ENCODE assay signal across 16 mouse cellular contexts in genomic region chr4:116786587-116786986, GRCm38 (mm10). TPM values are rescaled to one million over a fixed set of nuclear protein-coding genes. Genes with fewer than 3 reads are reported as not detected.
DNase-seq lines count a peak whose midpoint lies in the region; ATAC-seq and TF ChIP-seq lines count a peak whose summit lies in the region.
"Had no signal": no experiment of that assay in that cellular context is flagged by ENCODE, and none has a peak within 500 bp of the region (broad histone marks: within the 10 kb centered on the region; RNA-seq: fewer than 3 reads in every experiment).

No protein-coding gene starts in this region.

- H3K4me1 ChIP-seq in kidney, adult 2 months (ENCODE audit: control insufficient read depth, insufficient read depth, low read length), result no peaks in the 10 kb centered on the region
- H3K4me1 ChIP-seq in midbrain, postnatal 0 days (ENCODE audit: insufficient read depth, low read length), result no peaks in the 10 kb centered on the region
- H3K4me1 ChIP-seq in midbrain, embryonic 13.5 days (replicated peaks), result peaks cover 9% of the 10 kb centered on the region
- H3K4me1 ChIP-seq in stomach, postnatal 0 days (replicated peaks; ENCODE audit: control insufficient read depth, insufficient read depth), result no peaks in the 10 kb centered on the region
- H3K4me1 ChIP-seq: limb, embryonic 12.5 days had no signal

- no peak overlapping the region for H3K4me2 ChIP-seq in midbrain, postnatal 0 days (ENCODE audit: low read depth, low read length, poor library complexity, severe bottlenecking)
- H3K4me2 ChIP-seq in midbrain, embryonic 13.5 days (replicated peaks), result no peak overlapping the region
- H3K4me2 ChIP-seq in stomach, postnatal 0 days (replicated peaks; ENCODE audit: low read depth), result no peak overlapping the region
- H3K4me2 ChIP-seq: limb, embryonic 12.5 days; midbrain, embryonic 12.5 days had no signal

- DNase-seq in kidney, adult 2 months, result no peak
- DNase-seq in kidney, postnatal 14 days, result no peak
- DNase-seq in midbrain, postnatal 0 days (ENCODE audit: low spot score), result no peak
- DNase-seq in R1 (ENCODE audit: low read depth, low spot score), result peak; percentile 68
- DNase-seq in stomach, postnatal 0 days (ENCODE audit: low spot score), result no peak
- no peak for DNase-seq in layer of hippocampus, adult 8-10 months (ENCODE audit: low spot score in 2 of 2)
- DNase-seq: cerebellum, adult 8-10 months; layer of hippocampus, postnatal 36 days; lung, postnatal 36 days; right cerebral cortex, postnatal 25 days; thymus, postnatal 25 days had no signal

- no peak overlapping the region for H3K9ac ChIP-seq in midbrain, postnatal 0 days (replicated peaks; ENCODE audit: low read length, poor library complexity, severe bottlenecking)
- H3K9ac ChIP-seq in midbrain, embryonic 13.5 days (replicated peaks), result no peak overlapping the region
- no peak overlapping the region for H3K9ac ChIP-seq in stomach, postnatal 0 days (ENCODE audit: low read length)
- H3K9ac ChIP-seq: limb, embryonic 12.5 days; midbrain, embryonic 12.5 days had no signal

- H3K27me3 ChIP-seq in kidney, adult 2 months (replicated peaks; ENCODE audit: control insufficient read depth, insufficient read depth, low read length), result no peaks in the 10 kb centered on the region
- H3K27me3 ChIP-seq in midbrain, postnatal 0 days (ENCODE audit: insufficient read depth, low read length), result no peaks in the 10 kb centered on the region; the same call in 1 of the 2 replicates
- H3K27me3 ChIP-seq in midbrain, embryonic 13.5 days, result no peaks in the 10 kb centered on the region
- no peaks in the 10 kb centered on the region for H3K27me3 ChIP-seq in stomach, postnatal 0 days (ENCODE audit: control insufficient read depth, insufficient read depth, low read length)
- H3K27me3 ChIP-seq: limb, embryonic 12.5 days; midbrain, embryonic 12.5 days had no signal

- no peak for TF ChIP-seq POLR2A in kidney, adult 2 months (IDR thresholded peaks at IDR 0.05; ENCODE audit: low read depth, low read length)

- peak; percentile 18; the same call in 1 of the 2 replicates for TF ChIP-seq CTCF in kidney, adult 2 months (conservative IDR thresholded peaks at IDR 0.05; ENCODE audit: insufficient read depth, insufficient read length, low read depth, low read length)
- TF ChIP-seq CTCF in midbrain, postnatal 0 days (IDR thresholded peaks at IDR 0.05), result peak; percentile 20; the same call in 1 of the 2 replicates
- peak; percentile 38 for TF ChIP-seq CTCF in stomach, postnatal 0 days (IDR thresholded peaks at IDR 0.05; ENCODE audit: low read depth)

- ATAC-seq in midbrain, postnatal 0 days (ENCODE audit: low FRiP score), result no peak
- ATAC-seq in midbrain, embryonic 13.5 days, result no peak
- no peak for ATAC-seq in stomach, postnatal 0 days (ENCODE audit: low FRiP score, low TSS enrichment)
- ATAC-seq in frontal cortex, adult (ENCODE audit: low TSS enrichment), result no peak

- TF ChIP-seq EP300 in stomach, postnatal 0 days (optimal IDR thresholded peaks at IDR 0.05), result no peak

- H3K9me3 ChIP-seq in midbrain, postnatal 0 days (ENCODE audit: low read length), result no peaks in the 10 kb centered on the region
- H3K9me3 ChIP-seq in midbrain, embryonic 13.5 days, result 0 out of 2 replicates have a peak, but pooled peaks cover 4% of the 10 kb centered on the region
- no peaks in the 10 kb centered on the region for H3K9me3 ChIP-seq in stomach, postnatal 0 days (ENCODE audit: control insufficient read depth, low read length)
- H3K9me3 ChIP-seq: limb, embryonic 12.5 days; midbrain, embryonic 12.5 days had no signal

- 100% methylated on average over 1 of the region's 1 CpGs for WGBS in kidney, adult 2 months
- WGBS in midbrain, postnatal 0 days, result 96% methylated on average over 1 of the region's 1 CpGs
- WGBS in midbrain, embryonic 13.5 days, result 100% methylated on average over 1 of the region's 1 CpGs
- 100% methylated on average over 1 of the region's 1 CpGs for WGBS in stomach, postnatal 0 days

- no peak overlapping the region for H3K4me3 ChIP-seq in kidney, adult 2 months (ENCODE audit: insufficient read depth, low read depth, low read length)
- no peak overlapping the region for H3K4me3 ChIP-seq in midbrain, postnatal 0 days (ENCODE audit: low read depth, low read length)
- H3K4me3 ChIP-seq in midbrain, embryonic 13.5 days (replicated peaks), result no peak overlapping the region
- H3K4me3 ChIP-seq in stomach, postnatal 0 days (ENCODE audit: low read depth, low read length), result no peak overlapping the region
- H3K4me3 ChIP-seq: erythroblast, embryonic 14.5 days; limb, embryonic 12.5 days; midbrain, embryonic 12.5 days had no signal

- no peak overlapping the region for H3K27ac ChIP-seq in kidney, adult 2 months (ENCODE audit: insufficient read depth, low read depth, low read length)
- no peak overlapping the region for H3K27ac ChIP-seq in midbrain, postnatal 0 days (ENCODE audit: low read depth, low read length)
- H3K27ac ChIP-seq in midbrain, embryonic 13.5 days, result no peak overlapping the region
- no peak overlapping the region for H3K27ac ChIP-seq in stomach, postnatal 0 days (replicated peaks)
- H3K27ac ChIP-seq: limb, embryonic 12.5 days; midbrain, embryonic 12.5 days had no signal

- no peaks in the 10 kb centered on the region for H3K36me3 ChIP-seq in kidney, adult 2 months (ENCODE audit: control insufficient read depth, insufficient read depth, low read length)
- no peaks in the 10 kb centered on the region for H3K36me3 ChIP-seq in midbrain, postnatal 0 days (ENCODE audit: insufficient read depth, low read length)
- H3K36me3 ChIP-seq in midbrain, embryonic 13.5 days, result no peaks in the 10 kb centered on the region
- H3K36me3 ChIP-seq in stomach, postnatal 0 days (ENCODE audit: control insufficient read depth, insufficient read depth, low read length), result no peaks in the 10 kb centered on the region
- H3K36me3 ChIP-seq: limb, embryonic 12.5 days; midbrain, embryonic 12.5 days had no signal

RNA-seq across cellular contexts. Expression of gene Toe1, which starts 20.9 kb away (rescaled TPM):
- polyA plus RNA-seq in kidney, adult 2 months (2012; rRNA removed), result 19.2 and 19.6 TPM in 2 replicates
- 38.9 and 42.9 TPM in 2 replicates for total RNA-seq in midbrain, postnatal 0 days (2014; rRNA removed)
- polyA plus RNA-seq in midbrain, postnatal 0 days (2015; fragmentation: Nextera tagmentation; extraction: Ambion mirVana), result 22.5 and 26.2 TPM in 2 replicates
- 30.3 and 33.1 TPM in 2 replicates for polyA plus RNA-seq in midbrain, embryonic 13.5 days (2015; fragmentation: Nextera tagmentation; extraction: Ambion mirVana)
- polyA plus RNA-seq in stomach, postnatal 0 days (2015; fragmentation: Nextera tagmentation; extraction: Ambion mirVana), result 16.0 and 17.3 TPM in 2 replicates
- total RNA-seq in layer of hippocampus, adult 8-10 months (2022), result 10 to 100 TPM; 11.3 to 16.1 (median 14.0) TPM

RNA-seq across cellular contexts. Expression of gene Mutyh, which starts 20.9 kb away (rescaled TPM):
- polyA plus RNA-seq in kidney, adult 2 months (2012; rRNA removed), result 2.7 and 2.9 TPM in 2 replicates
- 5.1 and 5.6 TPM in 2 replicates for total RNA-seq in midbrain, postnatal 0 days (2014; rRNA removed)
- 3.0 and 4.5 TPM in 2 replicates for polyA plus RNA-seq in midbrain, postnatal 0 days (2015; fragmentation: Nextera tagmentation; extraction: Ambion mirVana)
- 10.2 and 10.6 TPM in 2 replicates for polyA plus RNA-seq in midbrain, embryonic 13.5 days (2015; fragmentation: Nextera tagmentation; extraction: Ambion mirVana)
- 3.1 and 3.9 TPM in 2 replicates for polyA plus RNA-seq in stomach, postnatal 0 days (2015; fragmentation: Nextera tagmentation; extraction: Ambion mirVana)
- total RNA-seq in layer of hippocampus, adult 8-10 months (2022), result 1 to 10 TPM; 2.0 to 4.9 (median 2.9) TPM
- polyA plus RNA-seq: erythroblast, embryonic 14.5 days had no signal

RNA-seq across cellular contexts. Expression of gene Hpdl, which starts 34.9 kb away (rescaled TPM):
- 2.1 and 2.5 TPM in 2 replicates for polyA plus RNA-seq in kidney, adult 2 months (2012; rRNA removed)
- 0.55 and 0.71 TPM in 2 replicates for total RNA-seq in midbrain, postnatal 0 days (2014; rRNA removed)
- polyA plus RNA-seq in midbrain, postnatal 0 days (2015; fragmentation: Nextera tagmentation; extraction: Ambion mirVana), result 0.74 and 1.1 TPM in 2 replicates
- 0.62 and 1.0 TPM in 2 replicates for polyA plus RNA-seq in midbrain, embryonic 13.5 days (2015; fragmentation: Nextera tagmentation; extraction: Ambion mirVana)
- 0.51 and 0.85 TPM in 2 replicates for polyA plus RNA-seq in stomach, postnatal 0 days (2015; fragmentation: Nextera tagmentation; extraction: Ambion mirVana)
- total RNA-seq in layer of hippocampus, adult 8-10 months (2022), result 1 to 10 TPM; 3.1 to 5.5 (median 5.2) TPM
- polyA plus RNA-seq: erythroblast, embryonic 14.5 days had no signal
